Mouse (Mus musculus): Measurements from ENCODE around the gene Cryl1. TPM values are rescaled to one million over a fixed set of nuclear protein-coding genes. Genes with fewer than 3 reads are reported as not detected.

Gene Cryl1
- polyA plus RNA-seq, 1 experiment from 2014 or later = 9.2 TPM

DNA sequence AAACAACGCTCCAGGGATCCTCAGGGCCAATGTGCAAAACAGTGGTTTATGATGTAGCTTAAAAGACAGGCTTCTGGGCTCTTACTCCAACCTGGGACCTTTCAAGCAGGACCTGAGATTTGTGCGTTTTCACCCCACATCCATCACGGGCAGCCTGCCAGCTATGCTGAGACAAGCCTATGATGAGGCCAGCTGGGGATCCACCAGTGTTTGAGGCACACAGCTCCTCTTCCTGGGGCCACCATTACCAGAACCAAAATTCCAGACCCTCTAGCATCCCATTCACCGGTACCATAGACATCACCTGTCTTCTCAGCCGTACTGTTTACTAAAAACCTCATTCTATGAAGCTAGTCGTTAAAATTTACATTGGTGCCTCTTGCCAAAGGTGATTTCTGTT is 151.8 kb downstream of the Cryl1 start:
- 84% methylated on average over 6 of the region's 6 CpGs for WGBS
- H3K9me3 ChIP-seq (ENCODE audit: control insufficient read depth, low read length) = no peaks in the 10 kb centered on the region
- H3K27ac ChIP-seq (ENCODE audit: low read depth, low read length) = no peak overlapping the region
- no peak overlapping the region for H3K9ac ChIP-seq (replicated peaks; ENCODE audit: low read depth, low read length)
- no peaks in the 10 kb centered on the region for H3K4me1 ChIP-seq (ENCODE audit: control insufficient read depth, insufficient read depth, low read length)
- ATAC-seq (ENCODE audit: low read depth) = no peak
- no peak overlapping the region for H3K4me2 ChIP-seq (ENCODE audit: low read depth, low read length)
- H3K4me3 ChIP-seq (ENCODE audit: low read depth, low read length) = no peak overlapping the region
- no peaks in the 10 kb centered on the region for H3K27me3 ChIP-seq (ENCODE audit: control insufficient read depth, insufficient read depth, low read length)
- H3K36me3 ChIP-seq (ENCODE audit: control insufficient read depth, insufficient read depth, low read length) = no peaks in the 10 kb centered on the region

DNA sequence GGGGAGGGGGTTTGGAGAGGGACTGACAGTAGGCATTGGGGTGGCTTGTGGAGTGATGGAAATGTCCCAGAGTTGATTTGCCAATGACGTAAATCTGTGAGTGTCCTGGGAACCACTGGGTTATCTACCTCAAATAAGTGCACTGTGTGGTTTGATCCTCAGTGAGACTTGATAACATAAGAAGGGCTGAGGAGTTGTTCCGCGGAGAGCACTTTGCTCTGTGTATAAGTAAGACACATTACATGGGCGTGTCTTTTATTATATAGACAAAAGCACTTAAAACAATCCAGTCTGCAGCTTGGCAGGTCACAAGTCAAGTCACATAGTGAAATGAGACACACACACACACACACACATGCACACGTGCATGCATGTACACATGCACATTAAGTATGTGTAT is 155.4 kb downstream of the Cryl1 start:
- Histone ChIP-seq H3K9me3 (ENCODE audit: control insufficient read depth, low read length) (no peaks in the 10 kb centered on the region), H3K27ac (ENCODE audit: low read depth, low read length) (no peak overlapping the region), H3K9ac (replicated peaks; ENCODE audit: low read depth, low read length) (no peak overlapping the region), H3K4me1 (ENCODE audit: control insufficient read depth, insufficient read depth, low read length) (no peaks in the 10 kb centered on the region), H3K36me3 (ENCODE audit: control insufficient read depth, insufficient read depth, low read length) (no peaks in the 10 kb centered on the region), H3K4me3 (ENCODE audit: low read depth, low read length) (no peak overlapping the region), H3K27me3 (ENCODE audit: control insufficient read depth, insufficient read depth, low read length) (no peaks in the 10 kb centered on the region), H3K4me2 (ENCODE audit: low read depth, low read length) (no peak overlapping the region)
- 87% methylated on average over 5 of the region's 5 CpGs for WGBS
- no peak for ATAC-seq (ENCODE audit: low read depth)

DNA sequence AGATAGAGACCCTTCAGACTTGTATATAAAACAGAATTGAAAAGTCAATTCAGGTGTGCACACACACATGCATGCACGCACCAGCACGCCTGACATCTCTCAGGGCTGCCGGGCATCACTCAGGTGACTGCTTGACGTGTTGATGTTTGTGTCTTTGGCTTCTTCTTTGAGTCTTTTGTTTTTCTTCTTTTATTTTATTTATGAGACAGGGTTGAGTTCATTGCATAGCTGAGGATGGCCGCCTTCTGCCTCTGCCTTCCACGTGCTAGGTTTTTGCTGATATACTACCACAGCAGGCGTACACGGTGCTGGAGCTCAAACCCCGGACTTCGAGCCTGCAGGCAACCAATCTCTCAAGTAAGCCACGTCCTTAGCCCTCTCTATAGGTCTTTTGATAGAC is 163.1 kb downstream of the Cryl1 start:
- no peaks in the 10 kb centered on the region for H3K9me3 ChIP-seq (ENCODE audit: control insufficient read depth, low read length)
- no peaks in the 10 kb centered on the region for H3K4me1 ChIP-seq (ENCODE audit: control insufficient read depth, insufficient read depth, low read length)
- no peak overlapping the region for H3K4me3 ChIP-seq (ENCODE audit: low read depth, low read length)
- no peak overlapping the region for H3K27ac ChIP-seq (ENCODE audit: low read depth, low read length)
- no peak overlapping the region for H3K9ac ChIP-seq (replicated peaks; ENCODE audit: low read depth, low read length)
- no peak overlapping the region for H3K4me2 ChIP-seq (ENCODE audit: low read depth, low read length)
- ATAC-seq (ENCODE audit: low read depth) = no peak
- H3K27me3 ChIP-seq (ENCODE audit: control insufficient read depth, insufficient read depth, low read length) = no peaks in the 10 kb centered on the region
- 78% methylated on average over 11 of the region's 11 CpGs for WGBS
- H3K36me3 ChIP-seq (ENCODE audit: control insufficient read depth, insufficient read depth, low read length) = no peaks in the 10 kb centered on the region

DNA sequence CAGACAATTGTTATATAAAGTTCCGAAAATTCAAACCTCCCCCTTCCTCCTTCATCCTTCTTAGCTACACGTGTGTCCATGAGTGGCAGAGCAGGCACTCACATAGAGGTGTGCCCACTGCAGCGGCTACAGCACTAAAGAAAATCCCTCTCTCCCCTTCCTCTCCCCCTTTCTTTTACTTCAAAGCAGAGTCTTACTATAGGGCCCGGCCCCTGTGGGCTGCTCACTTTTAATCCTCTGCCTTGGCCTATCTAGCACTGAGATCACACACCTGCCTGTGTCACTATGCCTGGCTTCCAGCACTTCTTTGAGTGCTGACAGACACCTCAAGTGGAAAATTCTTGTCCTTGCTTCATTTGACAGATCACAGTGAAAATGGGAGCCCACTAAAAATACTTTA is 163.6 kb downstream of the Cryl1 start:
- Histone ChIP-seq H3K27ac (ENCODE audit: low read depth, low read length) (no peak overlapping the region), H3K4me3 (ENCODE audit: low read depth, low read length) (no peak overlapping the region), H3K9me3 (ENCODE audit: control insufficient read depth, low read length) (no peaks in the 10 kb centered on the region), H3K27me3 (ENCODE audit: control insufficient read depth, insufficient read depth, low read length) (no peaks in the 10 kb centered on the region), H3K4me1 (ENCODE audit: control insufficient read depth, insufficient read depth, low read length) (no peaks in the 10 kb centered on the region), H3K36me3 (ENCODE audit: control insufficient read depth, insufficient read depth, low read length) (no peaks in the 10 kb centered on the region), H3K4me2 (ENCODE audit: low read depth, low read length) (no peak overlapping the region), H3K9ac (replicated peaks; ENCODE audit: low read depth, low read length) (no peak overlapping the region)
- WGBS = 9% methylated on average over 4 of the region's 4 CpGs
- no peak for ATAC-seq (ENCODE audit: low read depth)

DNA sequence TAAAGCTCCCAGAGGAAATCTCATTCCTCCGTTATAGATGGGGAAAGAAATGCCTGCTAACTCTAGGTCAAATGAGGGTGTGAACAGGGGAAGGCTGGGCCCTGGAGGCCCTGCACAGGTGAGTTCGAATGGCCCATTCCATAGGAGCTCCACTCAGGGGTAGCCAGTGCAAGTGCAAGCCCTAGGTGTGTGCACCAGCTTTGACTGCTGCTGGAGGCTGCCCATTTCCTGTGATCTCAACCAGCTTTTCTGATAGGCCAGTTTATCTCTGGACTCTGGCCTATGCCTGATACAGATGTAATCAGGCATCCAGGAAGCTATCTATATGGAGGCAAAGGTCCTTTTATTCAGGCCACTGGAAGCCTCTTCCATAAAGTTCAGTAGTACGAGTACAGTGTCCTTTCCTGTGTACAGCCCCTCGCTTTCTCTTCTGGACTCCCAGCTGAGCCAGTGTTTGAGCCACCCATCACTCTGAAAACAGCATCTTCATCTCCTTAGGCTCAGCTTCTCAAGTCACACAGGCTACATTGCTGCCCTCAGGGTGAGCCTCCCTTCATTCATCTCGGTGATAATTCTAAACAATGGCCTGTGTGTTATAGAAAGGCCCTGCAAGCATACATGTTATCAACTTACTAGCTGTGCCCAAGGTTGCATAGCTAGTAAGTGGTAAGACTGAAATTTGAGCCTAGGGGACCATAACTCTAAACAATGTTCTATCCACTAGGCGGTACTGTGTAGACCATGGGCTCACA is 167.9 kb downstream of the Cryl1 start:
- H3K4me2 ChIP-seq (ENCODE audit: low read depth, low read length) = no peak overlapping the region
- H3K27ac ChIP-seq (ENCODE audit: low read depth, low read length) = no peak overlapping the region
- H3K4me3 ChIP-seq (ENCODE audit: low read depth, low read length) = no peak overlapping the region
- H3K4me1 ChIP-seq (ENCODE audit: control insufficient read depth, insufficient read depth, low read length) = no peaks in the 10 kb centered on the region
- ATAC-seq (ENCODE audit: low read depth) = no peak
- no peaks in the 10 kb centered on the region for H3K9me3 ChIP-seq (ENCODE audit: control insufficient read depth, low read length)
- 80% methylated on average over 6 of the region's 6 CpGs for WGBS
- no peaks in the 10 kb centered on the region for H3K36me3 ChIP-seq (ENCODE audit: control insufficient read depth, insufficient read depth, low read length)
- no peak overlapping the region for H3K9ac ChIP-seq (replicated peaks; ENCODE audit: low read depth, low read length)
- H3K27me3 ChIP-seq (ENCODE audit: control insufficient read depth, insufficient read depth, low read length) = no peaks in the 10 kb centered on the region

Other genes starting within 250 kb of the Cryl1 start
- gene Ift88, start 25.5 kb upstream of the Cryl1 start, polyA plus RNA-seq (2014; fragmentation: Nextera tagmentation; extraction: Ambion mirVana) = 20.0 and 22.3 TPM in 2 replicates
- 3.1 TPM in 2 replicates for gene Il17d, start 126.2 kb upstream of the Cryl1 start, polyA plus RNA-seq (2014; fragmentation: Nextera tagmentation; extraction: Ambion mirVana)
- gene Eef1akmt1, start 173.1 kb upstream of the Cryl1 start, polyA plus RNA-seq (2014; fragmentation: Nextera tagmentation; extraction: Ambion mirVana) = 101 and 109 TPM in 2 replicates